Mouse (Mus musculus) ES-E14 (cell line): ENCODE measurements around the gene Gdpgp1.

Experiments used
- CHD2 ChIP-seq: IDR thresholded peaks from 2 replicates; pipeline ENCODE4 v1.6.1; 2014; ENCODE audit warnings: mild to moderate bottlenecking, low read depth, low read length, inconsistent platforms
- HCFC1 ChIP-seq: IDR thresholded peaks from 2 replicates; pipeline ENCODE4 v1.6.1; 2012; ENCODE audit warnings: low read length, inconsistent platforms, borderline replicate concordance; ENCODE audit not compliant: insufficient read depth
- MAFK ChIP-seq: IDR thresholded peaks from 2 replicates; pipeline ENCODE4 v1.6.1; 2014; ENCODE audit warnings: mild to moderate bottlenecking, low read depth, low read length, inconsistent platforms; ENCODE audit not compliant: insufficient read depth
- ZC3H11A ChIP-seq: IDR thresholded peaks from 2 replicates; pipeline ENCODE4 v1.6.1; 2012; ENCODE audit warnings: low read depth, mild to moderate bottlenecking, inconsistent platforms, low read length, borderline replicate concordance
- ZNF384 ChIP-seq: IDR thresholded peaks from 2 replicates; pipeline ENCODE4 v1.6.1; 2012; ENCODE audit warnings: low read depth, low read length, inconsistent platforms

DNA sequence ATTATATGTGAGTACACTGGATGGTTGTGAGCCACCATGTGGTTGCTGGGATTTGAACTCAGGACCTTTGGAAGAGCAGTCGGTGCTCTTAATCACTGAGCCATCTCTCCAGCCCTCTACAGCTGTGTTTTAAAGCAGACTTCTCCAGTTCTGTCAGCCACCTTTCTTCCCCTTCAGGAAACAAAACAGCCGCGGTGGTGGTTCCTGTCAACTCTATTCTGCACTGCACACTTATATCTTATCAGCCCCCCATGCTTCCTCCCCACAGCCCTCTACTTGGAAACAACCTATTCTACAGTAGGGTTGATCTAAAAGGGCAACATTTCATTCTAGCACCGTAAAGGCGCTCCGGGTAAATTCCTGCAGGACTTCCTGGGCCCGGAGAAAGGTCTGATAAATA lies 14.2 kb downstream of the Gdpgp1 start:
- TF ChIP-seq HCFC1 (no peak), ZNF384 (no peak), ZC3H11A (no peak), MAFK (no peak), CHD2 (no peak)
